Mouse (Mus musculus) midbrain, embryonic 11.5 days (tissue): ENCODE measurements around the gene Best1. TPM values are rescaled to one million over a fixed set of nuclear protein-coding genes. Genes with fewer than 3 reads are reported as not detected.
A peak's percentile ranks its signal among the peaks of the same experiment; 100 is the strongest.
"Not testable (repeated sequence)": the region's sequence is repeated elsewhere in the genome, so short reads cannot be mapped to it uniquely, and the experiment has no call there.

Source experiments
- ATAC-seq: fragments of 200-750 bp; cut with Nextera tagmentation; 2 replicates; pipeline ENCODE4 v1.8.0; 2017; ENCODE audit warnings: moderate TSS enrichment, moderate library complexity; ENCODE audit not compliant: low FRiP score
- DNase-seq: peaks from one replicate; pipeline ENCODE4 v3.0.0; 2015; ENCODE audit warnings: low spot score; ENCODE audit errors: missing footprints
- H3K27ac ChIP-seq: fragments of 300-500 bp; sonication (generic); 2 replicates; pipeline ENCODE4 v1.5.1; 2014; ENCODE audit warnings: low read depth, low read length
- H3K27me3 ChIP-seq: fragments of 300-500 bp; sonication (generic); 2 replicates; pipeline ENCODE4 v1.6.1; 2014; ENCODE audit warnings: mild to moderate bottlenecking, low read length, moderate library complexity, mixed read lengths; ENCODE audit not compliant: control insufficient read depth, insufficient read depth
- H3K36me3 ChIP-seq: fragments of 300-500 bp; sonication (generic); 2 replicates; pipeline ENCODE4 v1.6.1; 2014; ENCODE audit warnings: mild to moderate bottlenecking, low read length, moderate library complexity, mixed read lengths; ENCODE audit not compliant: control insufficient read depth, insufficient read depth
- H3K4me1 ChIP-seq: fragments of 300-500 bp; sonication (generic); 2 replicates; pipeline ENCODE4 v1.6.1; 2014; ENCODE audit warnings: low read length; ENCODE audit not compliant: control insufficient read depth, insufficient read depth
- H3K4me2 ChIP-seq: fragments of 300-500 bp; sonication (generic); 2 replicates; pipeline ENCODE4 v1.6.1; 2014; ENCODE audit warnings: mild to moderate bottlenecking, moderate library complexity
- H3K4me3 ChIP-seq: fragments of 300-500 bp; sonication (generic); 2 replicates; pipeline ENCODE4 v1.5.1; 2014; ENCODE audit warnings: low read depth, low read length
- H3K9ac ChIP-seq: fragments of 300-500 bp; sonication (generic); 2 replicates; pipeline ENCODE4 v1.6.1; 2014; ENCODE audit warnings: low read length
- H3K9me3 ChIP-seq: fragments of 300-500 bp; sonication (generic); 2 replicates; pipeline ENCODE4 v1.6.1; 2016; ENCODE audit warnings: low read length; ENCODE audit not compliant: control insufficient read depth
- WGBS: fragments of 180-500 bp; shearing (Covaris S2); extraction: QIAGEN DNeasy Blood & Tissue Kit; methylation state at CpG from one replicate; pipeline ENCODE4 v1.1.7; 2014; 5-methylcytosine and 5-hydroxymethylcytosine counted together
- polyA plus RNA-seq: library from polyadenylated mRNA; unstranded; fragments of >200 nt; fragmentation: Nextera tagmentation; extraction: Ambion mirVana; gene quantifications from 2 replicates; pipeline ENCODE4 v1.2.1, GENCODE M21; 2014

The Best1 gene
- polyA plus RNA-seq, 1 experiment from 2014 or later: 1.3 TPM

GRCm38 (mm10) chr19:9981621-9982020 is 19.8 kb downstream of the Best1 start:
- peaks cover 9% of the 10 kb centered on the region; the same call in 1 of the 2 replicates for H3K36me3 ChIP-seq
- peak overlapping the region; percentile 91 for H3K4me3 ChIP-seq
- H3K4me1 ChIP-seq: peaks cover 6% of the 10 kb centered on the region
- no peaks in the 10 kb centered on the region for H3K9me3 ChIP-seq
- 62% methylated on average over 4 of the region's 4 CpGs for WGBS
- peak overlapping the region; percentile 41 for H3K4me2 ChIP-seq
- peak overlapping the region; percentile 44 for H3K9ac ChIP-seq
- ATAC-seq: no peak
- DNase-seq: no peak
- H3K27ac ChIP-seq: 0 out of 2 replicates have a peak overlapping the region, but pooled peaks have one; percentile 70
- H3K27me3 ChIP-seq: no peaks in the 10 kb centered on the region

DNA sequence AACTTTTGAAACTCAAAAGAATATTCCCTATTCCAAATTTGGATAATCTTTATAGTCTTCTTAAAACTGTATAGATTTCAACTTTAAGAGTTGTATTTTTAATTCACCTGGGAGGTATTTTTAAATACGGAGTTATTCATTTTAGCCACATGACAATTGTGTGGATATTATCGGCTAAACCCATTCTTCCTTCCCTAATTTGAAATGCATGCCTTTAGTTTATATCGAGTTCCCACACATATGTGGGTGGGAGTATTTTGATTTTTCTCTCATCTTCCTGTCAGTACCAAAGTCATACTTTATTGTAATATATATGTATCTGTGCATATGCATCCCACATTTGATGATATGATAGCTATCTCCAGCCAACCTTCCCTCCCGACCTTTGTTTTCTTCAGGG is 21.2 kb downstream of the Best1 start, which contains the start of gene Fth1:
Gene Fth1, plus strand, starts transcription at position 341 of the 400 bp plus-strand sequence.
- Histone ChIP-seq H3K27me3 (no peaks in the 10 kb centered on the region), H3K4me1 (peaks cover 6% of the 10 kb centered on the region), H3K27ac (no peak within 1 kb of the TSS), H3K4me3 (no peak within 1 kb of the TSS), H3K9me3 (no peaks in the 10 kb centered on the region), H3K36me3 (peaks cover 7% of the 10 kb centered on the region; the same call in 1 of the 2 replicates), H3K4me2 (peak within 1 kb of the TSS; percentile 41), H3K9ac (no peak within 1 kb of the TSS)
- 92% methylated on average over 4 of the region's 4 CpGs for WGBS
- DNase-seq (no peak), ATAC-seq (no peak)

- no peak for DNase-seq
- H3K27me3 ChIP-seq: no peaks in the 10 kb centered on the region
- peaks cover 6% of the 10 kb centered on the region for H3K4me1 ChIP-seq
- H3K9ac ChIP-seq: no peak overlapping the region
- no peak overlapping the region for H3K27ac ChIP-seq
- H3K9me3 ChIP-seq: no peaks in the 10 kb centered on the region
- H3K4me3 ChIP-seq: no peak overlapping the region
- 81% methylated on average over 2 of the region's 2 CpGs for WGBS
- no peak for ATAC-seq
- H3K36me3 ChIP-seq: no peaks in the 10 kb centered on the region
- no peak overlapping the region for H3K4me2 ChIP-seq
Observed at GRCm38 (mm10) chr19:9979156-9979555, 22.3 kb downstream of the Best1 start.

DNA sequence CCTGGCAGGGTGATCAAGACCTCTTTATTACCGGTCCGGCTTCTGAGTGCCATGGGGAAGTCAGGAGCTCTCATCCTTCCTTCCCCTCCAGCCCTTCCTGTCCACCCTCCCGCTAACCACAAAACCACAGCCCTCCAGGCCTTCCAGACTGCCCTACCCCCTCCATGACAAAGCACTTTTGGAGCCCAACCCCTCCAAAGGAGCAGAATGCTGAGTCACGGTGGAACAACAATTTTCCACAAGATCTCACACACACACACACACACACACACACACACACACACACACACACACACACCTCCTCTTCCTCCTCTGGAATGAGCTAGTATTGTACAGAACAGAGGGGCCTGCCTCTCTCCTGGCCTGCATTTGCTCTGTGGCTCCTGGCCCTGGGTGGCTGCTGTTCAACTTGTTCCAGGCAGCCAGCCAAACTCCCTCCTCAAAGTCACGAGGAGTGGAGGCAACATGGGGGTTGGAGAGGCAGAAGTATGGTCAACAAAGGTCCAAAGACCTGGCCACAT is 22.9 kb downstream of the Best1 start:
- DNase-seq (peak; percentile 77), ATAC-seq (no peak)
- H3K4me1 ChIP-seq: peaks cover 2% of the 10 kb centered on the region
- 69% methylated on average over 5 of the region's 5 CpGs for WGBS
- no peak overlapping the region for H3K4me3 ChIP-seq
- no peaks in the 10 kb centered on the region for H3K36me3 ChIP-seq
- H3K9ac ChIP-seq: no peak overlapping the region
- H3K9me3 ChIP-seq: no peaks in the 10 kb centered on the region
- no peaks in the 10 kb centered on the region for H3K27me3 ChIP-seq
- H3K27ac ChIP-seq: no peak overlapping the region
- H3K4me2 ChIP-seq: no peak overlapping the region

DNA sequence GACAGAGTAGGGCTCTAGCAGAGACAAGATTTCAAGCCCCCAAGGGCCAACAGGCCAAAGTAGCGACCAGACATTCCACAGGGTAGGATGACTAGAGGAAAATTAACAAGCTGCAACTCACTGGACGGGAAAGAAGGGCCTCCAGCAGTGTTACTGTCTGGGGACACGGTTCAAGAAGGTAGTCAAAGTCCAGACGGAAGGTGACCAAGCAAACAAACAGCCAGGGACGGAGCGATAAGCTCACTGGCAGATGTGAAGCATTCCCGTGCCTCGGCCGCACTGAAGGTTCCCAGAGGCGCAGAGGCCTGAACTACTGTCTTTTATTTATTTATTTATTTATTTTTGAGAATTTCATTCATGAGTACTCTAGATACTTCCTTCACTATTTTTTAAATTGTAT is 24.3 kb downstream of the Best1 start:
- Histone ChIP-seq H3K27me3 (no peaks in the 10 kb centered on the region), H3K36me3 (no peaks in the 10 kb centered on the region), H3K27ac (no peak overlapping the region), H3K9ac (no peak overlapping the region), H3K4me1 (no peaks in the 10 kb centered on the region; the same call in 1 of the 2 replicates), H3K9me3 (no peaks in the 10 kb centered on the region), H3K4me3 (no peak overlapping the region), H3K4me2 (no peak overlapping the region)
- DNase-seq (peak; percentile 81), ATAC-seq (no peak)
- 81% methylated on average over 10 of the region's 10 CpGs for WGBS

GRCm38 (mm10) chr19:9974853-9975252 is 26.6 kb downstream of the Best1 start:
- H3K9me3 ChIP-seq, H3K4me3 ChIP-seq, H3K27me3 ChIP-seq, H3K9ac ChIP-seq, H3K27ac ChIP-seq, DNase-seq, H3K36me3 ChIP-seq, H3K4me2 ChIP-seq, H3K4me1 ChIP-seq, ATAC-seq: not testable (repeated sequence)
- WGBS: 84% methylated on average over 2 of the region's 2 CpGs

- no peak for ATAC-seq
- 83% methylated on average over 8 of the region's 10 CpGs for WGBS
- Histone ChIP-seq H3K36me3 (no peaks in the 10 kb centered on the region), H3K27me3 (no peaks in the 10 kb centered on the region), H3K4me2 (no peak overlapping the region), H3K4me3 (no peak overlapping the region), H3K27ac (no peak overlapping the region), H3K9me3 (no peaks in the 10 kb centered on the region), H3K9ac (no peak overlapping the region), H3K4me1 (no peaks in the 10 kb centered on the region)
- peak; percentile 73 for DNase-seq
Observed at GRCm38 (mm10) chr19:9968081-9968787, 33.2 kb downstream of the Best1 start.

- Histone ChIP-seq H3K9ac (no peak overlapping the region), H3K9me3 (no peaks in the 10 kb centered on the region), H3K4me2 (no peak overlapping the region), H3K36me3 (no peaks in the 10 kb centered on the region), H3K27ac (no peak overlapping the region), H3K27me3 (no peaks in the 10 kb centered on the region), H3K4me3 (no peak overlapping the region), H3K4me1 (no peaks in the 10 kb centered on the region)
- WGBS: 76% methylated on average over 2 of the region's 2 CpGs
- ATAC-seq (no peak), DNase-seq (peak; percentile 61)
Observed at GRCm38 (mm10) chr19:9966096-9966867, 35.2 kb downstream of the Best1 start.
